Mouse (Mus musculus): ENCODE measurements around the gene Baiap2l1. TPM values are rescaled to one million over a fixed set of nuclear protein-coding genes. Genes with fewer than 3 reads are reported as not detected.

The Baiap2l1 gene
- total RNA-seq, 2 experiments from 2014 or later = 0.51 to 0.52 TPM

DNA sequence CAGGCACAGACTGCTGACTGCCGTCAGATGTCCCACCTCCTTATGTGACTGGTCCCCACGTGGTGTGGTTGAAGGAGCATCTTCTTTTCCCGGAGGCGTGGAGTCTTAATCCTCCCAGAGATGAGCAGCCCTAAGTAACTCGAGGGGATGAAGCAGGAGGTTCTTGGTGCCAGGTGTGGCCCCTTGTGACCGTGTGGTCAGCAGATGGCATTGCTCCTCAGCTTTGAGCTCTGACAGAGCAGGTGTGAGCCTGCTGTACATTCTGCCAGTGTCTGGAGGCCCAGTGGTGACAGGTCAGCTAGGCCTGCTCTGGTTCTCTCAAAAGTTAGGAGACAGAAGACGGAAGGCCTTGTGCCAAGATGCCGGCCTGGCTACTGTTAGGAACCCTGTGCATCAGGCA, 97.4 kb downstream of the Baiap2l1 start:
- DNase-seq = no peak
- intact Hi-C loops (cut with DNase I) = no loop called here

GRCm38 (mm10) chr5:144259228-144259627, 98.7 kb downstream of the Baiap2l1 start:
- intact Hi-C loops (cut with DNase I) = loop anchor here (5.0 kb wide), 2 partner anchors 37 to 98 kb away; partner anchors contain the start of genes Baiap2l1 and Tecpr1
- DNase-seq = no peak

- DNase-seq = no peak
- intact Hi-C loops (cut with DNase I) = loop anchor here (5.0 kb wide), 2 partner anchors 36 to 99 kb away; partner anchors contain the start of genes Baiap2l1 and Tecpr1
Observed at GRCm38 (mm10) chr5:144258687-144259086, 99.2 kb downstream of the Baiap2l1 start.

- DNase-seq = peak; percentile 38 to 52
- intact Hi-C loops (cut with DNase I) = loop anchor here (5.0 kb wide), 2 partner anchors 36 to 99 kb away; partner anchors contain the start of genes Baiap2l1 and Tecpr1
Observed at GRCm38 (mm10) chr5:144258131-144258611, 99.7 kb downstream of the Baiap2l1 start.

- intact Hi-C loops (cut with DNase I) = loop anchor here (5.0 kb wide), 2 partner anchors 35 to 100 kb away; partner anchors contain the start of genes Baiap2l1 and Tecpr1
- no peak for DNase-seq
Observed at GRCm38 (mm10) chr5:144257451-144258110, 100.3 kb downstream of the Baiap2l1 start.

DNA sequence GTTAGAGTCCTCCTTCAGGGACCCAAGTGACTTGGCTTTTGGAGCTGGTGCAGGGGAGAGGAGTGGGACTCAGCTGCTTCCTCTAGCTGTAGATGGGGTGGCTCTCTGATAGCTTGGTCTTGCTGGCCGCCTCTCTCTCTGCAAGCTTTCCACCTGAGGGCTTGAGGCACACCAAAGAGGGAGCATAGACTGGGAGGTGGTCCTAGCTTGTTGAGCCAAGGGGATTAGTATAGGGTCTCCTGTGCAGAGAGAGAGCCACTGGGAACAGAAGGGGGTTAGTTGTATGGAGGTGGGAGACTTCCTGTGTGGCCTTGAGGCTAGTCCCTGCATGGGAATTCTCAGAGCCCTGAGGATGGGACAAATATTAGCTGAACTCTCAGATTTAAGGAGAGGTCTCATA, 101.0 kb downstream of the Baiap2l1 start:
- no peak for DNase-seq
- intact Hi-C loops (cut with DNase I) = loop anchor here (5.0 kb wide), 2 partner anchors 35 to 100 kb away; partner anchors contain the start of genes Baiap2l1 and Tecpr1

DNA sequence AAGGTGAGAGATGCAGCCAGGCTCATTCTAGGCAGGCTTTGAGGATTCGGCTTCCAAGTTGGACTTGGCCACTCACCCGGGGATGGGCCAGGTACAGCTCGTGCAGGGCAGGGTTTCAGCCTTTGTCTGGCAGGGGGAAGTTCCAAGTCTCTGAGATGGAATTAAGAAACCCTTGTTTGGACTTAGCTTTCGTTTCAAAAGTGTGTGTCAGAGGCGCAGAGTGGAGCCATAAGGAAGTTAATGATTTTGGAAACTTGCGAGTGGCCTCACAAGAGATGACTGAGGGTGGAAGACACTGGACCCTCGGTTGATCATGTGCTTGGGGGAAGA, 101.4 kb downstream of the Baiap2l1 start:
- no peak for DNase-seq
- intact Hi-C loops (cut with DNase I) = loop anchor here (5.0 kb wide), 2 partner anchors 34 to 101 kb away; partner anchors contain the start of genes Baiap2l1 and Tecpr1

DNA sequence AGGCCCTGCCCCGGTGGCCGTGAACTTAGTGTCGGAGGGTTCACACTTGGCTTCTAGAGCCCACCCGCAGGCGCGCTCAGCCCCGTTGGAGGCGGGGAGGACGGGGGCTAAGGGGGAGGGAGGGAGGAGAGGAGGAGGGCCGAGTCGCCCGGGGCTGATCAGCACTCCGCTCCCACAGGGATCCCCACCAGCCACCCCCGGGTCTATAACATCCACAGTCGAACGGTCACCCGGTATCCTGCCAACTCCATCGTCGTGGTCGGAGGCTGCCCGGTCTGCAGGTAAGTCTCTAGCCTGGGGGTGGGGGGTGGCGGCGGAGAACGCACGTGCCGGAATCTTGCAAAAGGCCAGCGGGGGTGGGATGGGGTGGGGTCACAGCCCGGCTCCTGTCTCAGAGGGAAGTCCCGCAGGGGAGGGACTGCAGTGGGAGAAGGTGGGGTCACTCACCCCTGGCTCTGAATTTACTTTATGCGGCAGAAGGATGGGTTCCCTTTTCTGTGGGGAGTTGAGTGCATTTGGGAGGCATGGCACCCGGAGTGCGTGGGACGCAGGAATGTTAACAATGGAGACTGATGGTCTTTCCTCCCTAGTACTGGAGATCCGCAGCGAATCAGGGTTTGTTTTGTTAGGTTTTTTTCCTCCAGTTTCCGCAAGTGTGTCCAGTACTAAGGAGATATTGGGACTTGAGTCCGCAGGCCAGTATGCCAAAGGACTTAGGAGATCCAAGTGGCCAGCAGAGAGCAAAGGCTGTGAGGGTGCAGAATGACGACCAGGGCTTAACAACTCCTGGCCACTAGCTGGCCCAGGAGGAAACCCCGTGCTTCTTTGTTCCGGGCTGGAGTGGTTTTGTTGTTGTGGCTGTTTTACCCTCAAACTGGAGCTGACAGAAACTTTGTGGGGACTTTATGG, 102.0 kb downstream of the Baiap2l1 start:
- peak; percentile 34 to 58 for DNase-seq
- intact Hi-C loops (cut with DNase I) = loop anchor here (5.0 kb wide), 2 partner anchors 34 to 101 kb away; partner anchors contain the start of genes Baiap2l1 and Tecpr1

DNA sequence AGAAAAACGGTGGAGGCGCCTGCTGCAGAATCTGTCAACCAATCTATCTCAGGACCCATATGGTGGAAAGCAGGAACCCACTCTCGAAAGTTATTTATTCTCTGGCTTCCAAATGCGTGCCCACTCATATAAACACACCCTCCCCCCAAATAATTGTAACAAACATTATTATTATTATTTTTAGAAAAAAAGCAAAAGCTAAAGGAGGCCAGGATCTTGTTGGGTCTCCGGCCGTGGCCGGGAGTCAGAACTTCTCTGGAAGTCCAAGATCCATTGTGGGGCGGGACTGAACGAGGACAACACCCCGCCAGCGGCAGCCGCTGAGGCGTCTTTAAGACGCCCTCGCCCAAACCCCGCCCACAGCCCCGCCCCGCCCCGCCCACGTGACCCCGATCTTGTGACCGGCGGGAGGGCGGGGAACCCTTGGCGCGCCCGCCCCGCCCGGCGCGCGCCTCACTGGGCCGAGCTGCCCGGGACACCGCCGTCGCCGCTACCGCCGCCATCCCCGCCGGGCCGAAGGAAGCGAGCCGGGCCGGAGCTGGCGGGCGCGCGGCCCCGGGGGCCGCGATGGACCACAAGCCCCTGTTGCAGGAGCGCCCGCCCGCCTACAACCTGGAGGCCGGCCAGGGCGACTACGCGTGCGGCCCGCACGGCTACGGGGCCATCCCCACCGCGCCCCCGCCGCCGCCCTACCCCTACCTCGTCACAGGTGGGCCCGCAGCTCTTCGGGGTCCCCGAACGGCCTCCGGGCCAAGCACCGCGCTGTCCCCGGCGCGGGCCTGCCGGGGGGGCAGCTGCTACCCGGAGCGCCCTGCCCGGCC, 102.9 kb downstream of the Baiap2l1 start:
- intact Hi-C loops (cut with DNase I) = loop anchor here (5.0 kb wide), 2 partner anchors 33 to 102 kb away; partner anchors contain the start of genes Baiap2l1 and Tecpr1
- peak; percentile 77 for DNase-seq

DNA sequence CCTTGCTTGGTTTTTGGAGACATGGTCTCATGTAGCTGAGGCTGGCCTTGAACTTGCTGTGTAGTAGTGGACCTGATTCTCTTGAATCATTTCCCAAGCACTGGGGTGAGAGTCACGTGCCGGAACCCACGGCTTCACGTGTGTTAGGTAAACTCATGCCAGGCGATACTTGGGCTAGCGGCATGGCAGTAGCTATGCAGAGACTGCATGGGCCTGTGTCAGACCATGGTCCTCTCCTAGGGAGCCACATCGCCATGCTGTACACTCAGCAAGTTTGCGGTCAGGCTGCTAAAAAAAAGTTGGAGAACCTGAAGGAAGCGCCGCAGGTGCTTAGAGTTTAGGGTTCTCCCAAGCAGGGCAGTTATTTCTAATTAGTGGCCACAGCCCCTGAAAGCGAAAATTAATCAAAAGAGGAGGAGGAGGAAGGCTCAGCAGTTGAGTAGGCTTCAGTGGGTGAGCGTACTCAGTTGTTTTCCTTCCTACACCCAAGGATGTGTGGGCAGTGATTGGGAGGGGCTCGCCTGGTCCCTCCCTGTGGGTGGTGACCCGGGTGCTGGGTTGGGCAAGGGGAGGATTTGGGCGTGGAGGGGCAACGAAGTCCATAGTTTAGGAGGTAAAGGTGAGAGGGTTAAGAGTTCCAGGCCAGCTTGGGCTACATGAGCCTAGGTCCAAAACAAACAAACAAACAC, 103.6 kb downstream of the Baiap2l1 start:
- peak; percentile 46 to 51 for DNase-seq
- intact Hi-C loops (cut with DNase I) = no loop called here

DNA sequence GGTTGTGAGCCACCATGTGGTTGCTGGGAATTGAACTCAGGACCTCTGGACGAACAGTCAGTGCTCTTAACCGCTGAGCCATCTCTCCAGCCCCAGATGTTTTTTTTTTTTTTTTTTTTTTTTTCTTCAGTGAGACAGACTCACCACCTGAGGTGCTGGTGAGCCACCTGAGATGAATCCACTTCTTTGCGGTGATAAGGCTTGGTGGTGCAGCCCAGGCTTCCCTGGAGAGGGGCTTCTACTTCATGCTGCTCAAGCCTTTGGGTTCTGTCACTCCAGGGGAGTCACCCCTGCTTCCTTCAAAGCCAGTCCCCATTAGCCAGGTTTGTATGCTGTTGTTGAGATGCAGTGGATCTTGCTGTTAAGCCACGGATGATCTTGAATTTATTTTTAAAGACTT, 104.7 kb downstream of the Baiap2l1 start:
- intact Hi-C loops (cut with DNase I) = no loop called here
- no peak for DNase-seq

- no peak for DNase-seq
Observed at GRCm38 (mm10) chr5:144251876-144252577, 105.9 kb downstream of the Baiap2l1 start.

DNA sequence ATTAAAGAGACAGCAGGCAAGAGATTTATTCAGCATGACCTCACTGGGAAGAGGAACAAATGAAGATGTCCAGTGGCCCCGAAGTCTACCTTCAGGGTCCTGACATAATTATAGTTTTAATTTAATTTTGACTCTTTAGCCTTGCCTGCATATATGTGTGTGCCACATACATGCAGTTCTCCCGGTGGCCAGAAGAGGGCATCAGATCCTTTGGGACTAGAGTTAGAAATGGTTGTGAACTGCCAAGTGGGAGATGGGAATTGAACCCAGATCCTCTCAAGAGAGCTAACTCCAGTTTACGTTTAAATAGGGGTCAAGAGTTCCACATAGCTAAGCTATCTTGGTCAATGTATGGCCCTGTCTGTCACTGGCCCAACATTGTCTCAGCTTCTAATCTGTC, 108.0 kb downstream of the Baiap2l1 start:
- intact Hi-C loops (cut with DNase I) = no loop called here
- no peak for DNase-seq

More at GRCm38 (mm10) chr5:144251876-144252577, 105.9 kb downstream of the Baiap2l1 start:
- intact Hi-C loops (cut with DNase I) = no loop called here

DNA sequence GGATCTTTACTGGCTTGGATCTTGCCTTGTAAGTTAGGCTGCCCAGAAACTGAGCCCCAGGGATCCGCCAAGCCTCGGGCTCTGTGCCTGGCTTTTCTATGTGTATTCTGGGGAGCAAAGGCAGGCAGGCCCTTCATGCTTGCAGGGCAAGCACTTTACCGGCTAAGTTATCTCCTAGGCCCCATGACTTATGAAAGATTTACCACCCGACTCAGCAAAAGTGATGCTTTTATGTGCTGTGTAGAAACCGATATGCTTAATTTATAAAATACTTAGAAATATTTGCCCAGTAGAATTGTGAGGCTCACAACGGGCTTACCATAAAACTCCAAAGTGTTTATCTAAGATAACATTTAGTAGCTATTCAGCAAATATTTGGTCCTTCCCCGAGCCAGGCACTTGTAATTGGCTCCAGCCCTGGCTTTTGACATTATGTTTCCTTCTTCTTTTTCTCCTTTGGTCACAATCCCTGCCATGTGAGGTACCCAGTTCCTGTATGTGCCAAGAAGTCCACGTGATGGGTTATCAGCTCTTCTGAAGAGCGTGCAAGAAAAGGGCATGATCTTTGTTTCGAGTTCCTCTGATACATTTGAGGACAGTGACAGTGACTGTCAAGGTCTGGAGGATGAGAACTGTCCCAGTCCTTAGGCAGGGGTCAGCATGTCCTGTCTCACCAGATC, 109.9 kb downstream of the Baiap2l1 start:
- DNase-seq = no peak
- intact Hi-C loops (cut with DNase I) = no loop called here

DNA sequence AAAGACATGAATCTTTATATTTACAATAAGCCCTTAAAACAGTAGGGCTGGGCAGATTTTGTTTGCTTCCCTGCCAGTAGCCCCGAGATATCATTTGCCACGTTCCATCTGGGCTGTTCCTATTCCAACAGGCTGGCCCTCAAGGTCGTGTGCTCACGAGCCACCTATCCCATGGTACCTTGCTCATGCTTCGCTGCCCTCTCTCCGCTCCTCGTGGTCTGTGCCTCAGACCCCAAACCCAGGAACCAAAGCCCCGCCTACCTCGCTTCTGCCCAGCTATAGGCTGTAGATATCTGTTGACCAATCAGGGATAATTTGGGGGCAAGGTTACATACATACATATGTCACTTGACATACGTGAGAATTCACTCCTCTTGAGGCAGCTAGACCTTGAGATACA, 110.6 kb downstream of the Baiap2l1 start:
- no peak for DNase-seq
- intact Hi-C loops (cut with DNase I) = no loop called here

DNA sequence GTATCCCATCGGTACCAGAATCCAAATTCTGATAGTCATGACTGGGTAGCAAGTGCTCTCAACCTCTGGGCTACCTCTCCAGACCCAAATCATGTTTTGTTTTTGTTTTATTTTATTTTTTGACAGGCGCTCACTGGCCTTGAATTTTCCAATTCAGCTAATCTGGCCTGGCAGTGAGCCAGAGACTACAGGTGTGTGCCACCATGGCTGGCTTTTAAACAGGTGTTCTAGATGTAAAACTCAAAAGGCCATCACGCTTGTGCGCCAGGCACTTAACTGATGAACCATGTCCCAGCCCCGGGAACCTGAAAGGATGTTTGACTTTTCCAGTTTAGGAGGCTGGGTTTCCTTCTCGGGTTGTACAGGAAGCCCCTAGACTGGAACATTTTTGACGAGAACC, 111.2 kb downstream of the Baiap2l1 start:
- DNase-seq = no peak
- intact Hi-C loops (cut with DNase I) = no loop called here

- no peak for DNase-seq
- intact Hi-C loops (cut with DNase I) = no loop called here
Observed at GRCm38 (mm10) chr5:144245592-144245991, 112.3 kb downstream of the Baiap2l1 start.

GRCm38 (mm10) chr5:144243901-144244487, 113.9 kb downstream of the Baiap2l1 start, which contains the start of gene Bri3:
Gene Bri3, plus strand, starts transcription at chr5:144244437.
- no peak for DNase-seq
- intact Hi-C loops (cut with DNase I) = no loop called here

All from gastrocnemius, postnatal 36 days (tissue).